9 mouse cellular contexts compared by ENCODE assay signal in the genomic region with DNA sequence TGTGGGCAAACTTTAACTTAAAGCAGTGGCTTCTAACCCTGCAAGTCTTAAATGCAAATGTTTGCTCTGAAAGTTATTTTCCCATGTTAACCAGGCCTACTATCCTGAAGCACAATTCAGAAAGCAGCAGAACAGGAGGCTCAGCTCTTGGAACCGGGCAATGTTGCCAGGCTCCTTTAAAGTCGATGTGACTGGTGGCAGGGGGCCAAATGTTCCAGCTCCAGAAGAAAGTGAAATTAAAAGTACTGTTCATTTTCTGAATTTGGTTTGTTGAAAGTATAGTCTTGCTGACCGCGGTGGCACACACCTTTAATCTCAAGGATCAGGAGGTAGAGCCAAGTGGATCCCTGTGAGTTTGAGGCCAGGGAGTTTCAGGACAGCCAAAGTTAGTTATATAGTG.
DNase-seq lines count a peak whose midpoint lies in the region; ATAC-seq and TF ChIP-seq lines count a peak whose summit lies in the region.
"Had no signal": no experiment of that assay in that cellular context is flagged by ENCODE, and none has a peak within 500 bp of the region (broad histone marks: within the 10 kb centered on the region; RNA-seq: fewer than 3 reads in every experiment).

No protein-coding gene starts in this region.

- 61% methylated on average over 4 of the region's 4 CpGs for WGBS in heart, embryonic 11.5 days (ENCODE audit: insufficient replicate concordance)
- 52% methylated on average over 4 of the region's 4 CpGs for WGBS in kidney, postnatal 0 days
- WGBS in lung, adult 2 months, result 12% methylated on average over 4 of the region's 4 CpGs
- 38% methylated on average over 4 of the region's 4 CpGs for WGBS in stomach, embryonic 14.5 days

- H3K9ac ChIP-seq in heart, embryonic 11.5 days (ENCODE audit: low read depth, low read length), result no peak overlapping the region
- H3K9ac ChIP-seq in kidney, postnatal 0 days (ENCODE audit: low read depth, low read length), result no peak overlapping the region
- no peak overlapping the region for H3K9ac ChIP-seq in stomach, embryonic 14.5 days (replicated peaks; ENCODE audit: low read depth, low read length)

- no peaks in the 10 kb centered on the region for H3K27me3 ChIP-seq in heart, embryonic 11.5 days (ENCODE audit: control insufficient read depth, insufficient read depth, low read length)
- H3K27me3 ChIP-seq in kidney, postnatal 0 days (ENCODE audit: insufficient read depth, low read length), result no peaks in the 10 kb centered on the region
- H3K27me3 ChIP-seq in stomach, embryonic 14.5 days (ENCODE audit: control insufficient read depth, insufficient read depth, low read length), result no peaks in the 10 kb centered on the region

- H3K27ac ChIP-seq in heart, embryonic 11.5 days (ENCODE audit: low read depth, low read length), result no peak overlapping the region
- peak overlapping the region; percentile 37 for H3K27ac ChIP-seq in kidney, postnatal 0 days
- peak overlapping the region; percentile 63; the same call in 1 of the 2 replicates for H3K27ac ChIP-seq in stomach, embryonic 14.5 days (ENCODE audit: low read length)
- H3K27ac ChIP-seq: macrophage had no signal

- TF ChIP-seq POLR2A in lung, adult 2 months (IDR thresholded peaks at IDR 0.05; ENCODE audit: borderline replicate concordance, extremely low read depth, low read depth, low read length), result no peak

- no peaks in the 10 kb centered on the region for H3K36me3 ChIP-seq in heart, embryonic 11.5 days (ENCODE audit: control insufficient read depth, insufficient read depth, low read length)
- no peaks in the 10 kb centered on the region for H3K36me3 ChIP-seq in kidney, postnatal 0 days (ENCODE audit: insufficient read depth, low read length)
- H3K36me3 ChIP-seq in stomach, embryonic 14.5 days (ENCODE audit: control insufficient read depth, insufficient read depth, low read length), result no peaks in the 10 kb centered on the region; the same call in 1 of the 2 replicates

- no peak overlapping the region for H3K4me3 ChIP-seq in heart, embryonic 11.5 days (ENCODE audit: low read depth, low read length)
- no peak overlapping the region for H3K4me3 ChIP-seq in kidney, postnatal 0 days (replicated peaks; ENCODE audit: low read depth, low read length)
- H3K4me3 ChIP-seq in lung, adult 2 months (replicated peaks; ENCODE audit: extremely low read depth, low read depth, low read length), result no peak overlapping the region
- no peak overlapping the region for H3K4me3 ChIP-seq in stomach, embryonic 14.5 days (ENCODE audit: low read depth, low read length)

- H3K4me2 ChIP-seq in heart, embryonic 11.5 days, result no peak overlapping the region
- H3K4me2 ChIP-seq in kidney, postnatal 0 days (ENCODE audit: low read length), result no peak overlapping the region
- no peak overlapping the region for H3K4me2 ChIP-seq in stomach, embryonic 14.5 days (replicated peaks; ENCODE audit: low read depth, low read length)

- TF ChIP-seq CTCF in kidney, postnatal 0 days (IDR thresholded peaks at IDR 0.05; ENCODE audit: low read depth), result no peak
- no peak for TF ChIP-seq CTCF in lung, adult 2 months (IDR thresholded peaks at IDR 0.05; ENCODE audit: insufficient read depth, low read length)

- peaks cover 41% of the 10 kb centered on the region for H3K4me1 ChIP-seq in heart, embryonic 11.5 days (ENCODE audit: control insufficient read depth, insufficient read depth, low read length)
- H3K4me1 ChIP-seq in kidney, postnatal 0 days (replicated peaks; ENCODE audit: insufficient read depth, low read length), result 0 out of 2 replicates have a peak, but pooled peaks cover 6% of the 10 kb centered on the region
- H3K4me1 ChIP-seq in lung, adult 2 months (ENCODE audit: control insufficient read depth, insufficient read depth, low read length), result 0 out of 2 replicates have a peak, but pooled peaks cover 2% of the 10 kb centered on the region
- peaks cover 18% of the 10 kb centered on the region for H3K4me1 ChIP-seq in stomach, embryonic 14.5 days (ENCODE audit: control insufficient read depth, insufficient read depth, low read length)

- peak; percentile 95 for DNase-seq in heart, adult 11 months
- peak; percentile 76 to 82 for DNase-seq in adrenal gland, postnatal 36 days
- peak; percentile 40 to 64 for DNase-seq in heart, adult 9 months (ENCODE audit: low spot score in 2 of 2)
- DNase-seq in kidney, postnatal 0 days (ENCODE audit: low spot score), result no peak
- DNase-seq in lung, adult 2 months, result peak; percentile 61
- no peak for DNase-seq in embryo, embryonic 11 days

- no peaks in the 10 kb centered on the region for H3K9me3 ChIP-seq in heart, embryonic 11.5 days (replicated peaks; ENCODE audit: control insufficient read depth, low read length)
- no peaks in the 10 kb centered on the region for H3K9me3 ChIP-seq in kidney, postnatal 0 days (replicated peaks; ENCODE audit: low read length)
- no peaks in the 10 kb centered on the region for H3K9me3 ChIP-seq in stomach, embryonic 14.5 days (ENCODE audit: control insufficient read depth, low read depth, low read length)

- no peak for ATAC-seq in heart, embryonic 11.5 days (replicated peaks; ENCODE audit: insufficient number of reproducible peaks, low FRiP score, low TSS enrichment)
- ATAC-seq in kidney, postnatal 0 days (replicated peaks; ENCODE audit: low FRiP score, low read depth), result no peak
- no peak for ATAC-seq in stomach, embryonic 14.5 days (ENCODE audit: insufficient number of reproducible peaks, insufficient read depth, low FRiP score, low read depth)

Comparison
In these comparisons a context has a peak if more than half of its experiments do, and no peak if none do; other contexts are left out.
1. DNase-seq: peak in heart, adult 11 months (single experiment), adrenal gland, postnatal 36 days (2 of 2), heart, adult 9 months (2 of 2) and lung, adult 2 months (single experiment); none in kidney, postnatal 0 days (single experiment) and embryo, embryonic 11 days (single experiment).